Mouse (Mus musculus) thymus, postnatal 25 days (tissue): ENCODE results near the gene Mcm3ap.

Experiments used
- DNase-seq: peaks from one replicate; pipeline ENCODE4 v3.0.0; 2022

Gene Mcm3ap

GRCm38 (mm10) chr10:76468203-76469162 lies at the start of gene Mcm3ap, which contains the start of gene Ybey:
Gene Mcm3ap (plus strand): TSS chr10:76468927.
Gene Ybey (minus strand): TSS chr10:76469114.
- peak; percentile 88 for DNase-seq

GRCm38 (mm10) chr10:76425674-76426073 lies 43.1 kb upstream of the Mcm3ap start:
- no peak for DNase-seq

GRCm38 (mm10) chr10:76433925-76434324 lies 34.8 kb upstream of the Mcm3ap start:
- DNase-seq = no peak

- DNase-seq = no peak
Observed at GRCm38 (mm10) chr10:76439107-76439890, 29.4 kb upstream of the Mcm3ap start.

- no peak for DNase-seq
Observed at GRCm38 (mm10) chr10:76440281-76440680, 28.4 kb upstream of the Mcm3ap start, which contains the start of gene AC141477.1. Gene AC141477.1 (minus strand): TSS chr10:76440444.

- DNase-seq = peak; percentile 98
Observed at GRCm38 (mm10) chr10:76442178-76443088, 26.3 kb upstream of the Mcm3ap start, which contains the start of gene Pcnt. Gene Pcnt (minus strand): TSS chr10:76442786.

GRCm38 (mm10) chr10:76445996-76446681 lies 22.6 kb upstream of the Mcm3ap start:
- DNase-seq = no peak

GRCm38 (mm10) chr10:76447406-76448229 lies 21.1 kb upstream of the Mcm3ap start:
- no peak for DNase-seq

GRCm38 (mm10) chr10:76448851-76449250 lies 19.9 kb upstream of the Mcm3ap start, which contains the start of gene 2610028H24Rik:
Gene 2610028H24Rik (plus strand): TSS chr10:76449081.
- DNase-seq = no peak

GRCm38 (mm10) chr10:76455289-76455688 lies 13.4 kb upstream of the Mcm3ap start:
- DNase-seq = peak; percentile 44

GRCm38 (mm10) chr10:76461255-76461654 lies 7.5 kb upstream of the Mcm3ap start:
- DNase-seq = no peak

- no peak for DNase-seq
Observed at GRCm38 (mm10) chr10:76462312-76462711, 6.4 kb upstream of the Mcm3ap start.

GRCm38 (mm10) chr10:76462721-76463120 lies 6.0 kb upstream of the Mcm3ap start:
- DNase-seq = no peak

- no peak for DNase-seq
Observed at GRCm38 (mm10) chr10:76473759-76474158, 5.0 kb downstream of the Mcm3ap start.

- no peak for DNase-seq
Observed at GRCm38 (mm10) chr10:76480851-76481250, 12.1 kb downstream of the Mcm3ap start.

GRCm38 (mm10) chr10:76481480-76481879 lies 12.8 kb downstream of the Mcm3ap start:
- DNase-seq = no peak

GRCm38 (mm10) chr10:76486302-76486701 lies 17.6 kb downstream of the Mcm3ap start:
- no peak for DNase-seq

GRCm38 (mm10) chr10:76488265-76488664 lies 19.5 kb downstream of the Mcm3ap start:
- no peak for DNase-seq

GRCm38 (mm10) chr10:76489205-76489604 lies 20.5 kb downstream of the Mcm3ap start:
- DNase-seq = no peak

GRCm38 (mm10) chr10:76493527-76493926 lies 24.8 kb downstream of the Mcm3ap start:
- no peak for DNase-seq

- no peak for DNase-seq
Observed at GRCm38 (mm10) chr10:76495501-76495900, 26.8 kb downstream of the Mcm3ap start.
